27 mouse cellular contexts compared by ENCODE assay signal in the genomic region with DNA sequence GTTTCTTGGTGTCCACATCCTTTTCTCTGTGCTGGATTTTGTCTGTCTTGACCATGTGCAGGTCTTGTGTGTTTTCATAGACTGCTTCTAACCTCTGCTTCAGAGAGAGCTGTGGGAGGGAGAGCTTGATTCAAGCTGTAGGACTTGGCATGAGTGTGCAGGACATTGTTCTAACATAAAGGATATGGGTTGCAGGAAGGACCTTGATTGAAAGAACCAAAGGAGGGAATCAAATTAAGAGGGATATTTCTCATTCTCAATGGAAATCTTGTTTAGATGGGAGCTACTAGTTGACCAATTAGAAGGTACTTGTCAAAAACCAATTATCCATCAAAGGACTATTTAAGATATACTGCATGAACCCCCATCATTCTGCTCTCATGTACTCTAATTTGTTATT.
"Had no signal": no experiment of that assay in that cellular context is flagged by ENCODE, and none has a peak within 500 bp of the region (broad histone marks: within the 10 kb centered on the region; RNA-seq: fewer than 3 reads in every experiment).

No protein-coding gene starts in this region.

- H3K27ac ChIP-seq: gastrocnemius, adult 2 months; heart, adult 2 months; heart, embryonic 13.5 days; heart, embryonic 15.5 days; hindbrain, embryonic 14.5 days; intestine, embryonic 15.5 days; left cerebral cortex, adult 2 months; limb, embryonic 10.5 days; limb, embryonic 12.5 days; liver, embryonic 13.5 days; liver, embryonic 15.5 days had no signal

- ATAC-seq: hindbrain, embryonic 16.5 days; inflammation-experienced regulatory T-cells, adult 6 months; intestine, embryonic 15.5 days; intestine, postnatal 0 days; liver, postnatal 0 days had no signal

- H3K4me1 ChIP-seq: heart, embryonic 13.5 days; heart, embryonic 15.5 days; intestine, embryonic 15.5 days; limb, embryonic 12.5 days; liver, embryonic 13.5 days; liver, embryonic 15.5 days had no signal

- H3K27me3 ChIP-seq: heart, embryonic 13.5 days; heart, embryonic 15.5 days; intestine, embryonic 15.5 days; limb, embryonic 12.5 days; liver, embryonic 13.5 days; liver, embryonic 15.5 days had no signal

- H3K36me3 ChIP-seq: heart, embryonic 13.5 days; heart, embryonic 15.5 days; intestine, embryonic 15.5 days; limb, embryonic 10.5 days; limb, embryonic 12.5 days; liver, embryonic 13.5 days; liver, embryonic 15.5 days had no signal

- H3K4me2 ChIP-seq: heart, embryonic 11.5 days; heart, embryonic 13.5 days; heart, embryonic 15.5 days; hindbrain, embryonic 14.5 days; intestine, embryonic 15.5 days; limb, embryonic 12.5 days; liver, embryonic 11.5 days; liver, embryonic 13.5 days; liver, embryonic 15.5 days had no signal

- H3K4me3 ChIP-seq: gastrocnemius, adult 2 months; heart, adult 2 months; heart, embryonic 13.5 days; heart, embryonic 15.5 days; intestine, embryonic 15.5 days; left cerebral cortex, adult 2 months; limb, embryonic 10.5 days; limb, embryonic 12.5 days; liver, embryonic 13.5 days; liver, embryonic 15.5 days had no signal

- DNase-seq: gastrocnemius, adult 2 months; gastrocnemius, postnatal 14 days; gastrocnemius, postnatal 36 days; heart, adult 11 months; heart, adult 2 months; heart, postnatal 14 days; heart, postnatal 36 days; kidney, adult 18-20 months; kidney, adult 8-10 months; kidney, postnatal 10 days; kidney, postnatal 25 days; liver; liver, embryonic 13.5 days; liver, postnatal 0 days had no signal

- H3K9me3 ChIP-seq: heart, embryonic 13.5 days; heart, embryonic 15.5 days; intestine, embryonic 15.5 days; limb, embryonic 10.5 days; limb, embryonic 12.5 days; liver, embryonic 13.5 days; liver, embryonic 15.5 days had no signal

- H3K9ac ChIP-seq: heart, embryonic 13.5 days; heart, embryonic 15.5 days; hindbrain, embryonic 14.5 days; intestine, embryonic 15.5 days; limb, embryonic 12.5 days; liver, embryonic 13.5 days; liver, embryonic 15.5 days; liver, postnatal 0 days had no signal
